Mouse (Mus musculus) forebrain, embryonic 15.5 days (tissue): ENCODE results near the gene Ms4a2. TPM values are rescaled to one million over a fixed set of nuclear protein-coding genes. Genes with fewer than 3 reads are reported as not detected.

Experiments
- polyA plus RNA-seq: library from polyadenylated mRNA; unstranded; fragments of >200 nt; fragmentation: Nextera tagmentation; extraction: Ambion mirVana; gene quantifications from 2 replicates; pipeline ENCODE4 v1.2.1, GENCODE M21; 2015

Gene Ms4a2
- polyA plus RNA-seq, 1 experiment from 2014 or later = not detected

Other genes starting within 250 kb of the Ms4a2 start
- 1.0 and 1.7 TPM in 2 replicates for gene Ms4a4a, start 248.2 kb downstream of the Ms4a2 start, polyA plus RNA-seq
- 0.19 and 0.53 TPM in 2 replicates for gene Ms4a4c, start 218.9 kb downstream of the Ms4a2 start, polyA plus RNA-seq
- gene Ms4a4b, start 180.2 kb downstream of the Ms4a2 start, polyA plus RNA-seq = not detected in 2 replicates
- gene Ms4a6c, start 154.4 kb downstream of the Ms4a2 start, polyA plus RNA-seq = 1.3 and 1.7 TPM in 2 replicates
- not detected in 2 replicates for gene Gm8369, start 137.8 kb downstream of the Ms4a2 start, polyA plus RNA-seq
- gene Ms4a6b, start 107.2 kb downstream of the Ms4a2 start, polyA plus RNA-seq = 1.8 and 2.4 TPM in 2 replicates
- not detected in 2 replicates for gene Ms4a4d, start 86.9 kb downstream of the Ms4a2 start, polyA plus RNA-seq
- 1.9 and 2.0 TPM in 2 replicates for gene Ms4a6d, start 18.9 kb downstream of the Ms4a2 start, polyA plus RNA-seq
- not detected in 2 replicates for gene Ms4a3, start 17.1 kb upstream of the Ms4a2 start, polyA plus RNA-seq
- gene Oosp2, start 36.8 kb upstream of the Ms4a2 start, polyA plus RNA-seq = not detected in 2 replicates
- gene Oosp1, start 67.4 kb upstream of the Ms4a2 start, polyA plus RNA-seq = not detected in 2 replicates
- not detected in 2 replicates for gene Oosp3, start 73.3 kb upstream of the Ms4a2 start, polyA plus RNA-seq
- not detected in 2 replicates for gene Gif, start 123.8 kb upstream of the Ms4a2 start, polyA plus RNA-seq
- 39.9 and 42.9 TPM in 2 replicates for gene Mrpl16, start 146.7 kb upstream of the Ms4a2 start, polyA plus RNA-seq
- 11.8 and 13.2 TPM in 2 replicates for gene Stx3, start 195.7 kb upstream of the Ms4a2 start, polyA plus RNA-seq
- not detected in 2 replicates for gene Olfr1417, start 215.5 kb upstream of the Ms4a2 start, polyA plus RNA-seq
- gene Olfr1418, start 237.3 kb upstream of the Ms4a2 start, polyA plus RNA-seq = not detected in 2 replicates